Mouse (Mus musculus) heart, postnatal 0 days (tissue): Measurements from ENCODE around the gene Bglap.

Experiments used
- CTCF ChIP-seq: IDR thresholded peaks from 2 replicates; pipeline ENCODE4 v1.5.1; 2016; ENCODE audit warnings: antibody characterized with exemption, control low read depth, low read depth
- EP300 ChIP-seq: IDR thresholded peaks from 2 replicates; pipeline ENCODE4 v1.6.1; 2016; ENCODE audit warnings: antibody characterized with exemption, low read depth

DNA sequence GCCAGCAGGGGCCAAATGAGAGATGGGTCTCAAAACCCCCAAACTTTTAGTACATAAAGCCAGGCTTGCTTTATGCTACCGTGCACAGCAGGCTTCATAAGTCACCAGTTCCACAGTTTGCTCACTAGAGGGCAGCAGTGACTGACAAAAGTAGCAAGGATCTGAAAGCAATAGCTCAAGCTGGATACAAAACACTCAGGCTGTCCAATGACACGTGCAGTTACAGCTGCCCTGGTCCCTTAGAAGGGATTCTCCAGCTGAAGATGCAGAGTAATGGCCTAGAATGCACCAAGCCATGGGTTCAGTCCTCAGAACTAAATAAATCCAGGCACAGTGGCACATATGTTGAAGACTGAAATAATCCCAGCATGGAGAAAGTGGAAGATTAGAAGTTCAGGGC lies 22.8 kb upstream of the Bglap start:
- TF ChIP-seq CTCF (peak; percentile 94), EP300 (no peak)
